Comparison of ENCODE assay signal across 9 mouse cellular contexts in the genomic region with DNA sequence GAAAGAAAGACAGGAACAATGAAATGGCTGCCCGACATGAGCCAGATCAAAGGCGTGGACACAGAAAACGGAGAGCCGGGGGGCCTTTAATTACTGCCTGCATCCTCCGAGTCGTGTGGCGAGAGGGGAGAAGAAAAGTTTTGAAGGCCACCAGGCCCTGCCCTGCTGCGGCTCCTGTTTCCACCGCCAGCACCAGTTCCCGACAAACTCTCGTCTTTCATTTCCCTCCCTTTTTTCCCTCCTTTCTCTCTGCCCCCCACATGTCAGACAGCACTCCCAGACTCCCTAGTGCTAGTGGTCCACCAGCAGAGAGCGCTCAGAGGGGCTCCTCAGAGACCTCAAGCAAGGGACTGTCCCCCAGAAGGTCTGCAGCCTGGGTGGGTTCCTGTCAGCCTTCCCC.
DNase-seq lines count a peak whose midpoint lies in the region; ATAC-seq lines count a peak whose summit lies in the region.
"Had no signal": no experiment of that assay in that cellular context is flagged by ENCODE, and none has a peak within 500 bp of the region (broad histone marks: within the 10 kb centered on the region; RNA-seq: fewer than 3 reads in every experiment).

No protein-coding gene starts in this region.

- no peaks in the 10 kb centered on the region for H3K9me3 ChIP-seq in heart, embryonic 15.5 days (replicated peaks)
- no peaks in the 10 kb centered on the region for H3K9me3 ChIP-seq in forebrain, embryonic 14.5 days (replicated peaks; ENCODE audit: control insufficient read depth, low read length)
- no peaks in the 10 kb centered on the region for H3K9me3 ChIP-seq in midbrain, embryonic 10.5 days (replicated peaks)
- H3K9me3 ChIP-seq: hindbrain, embryonic 15.5 days had no signal

- DNase-seq in heart, postnatal 36 days = no peak
- peak; percentile 52 for DNase-seq in embryo, embryonic 10.5 days (ENCODE audit: low spot score)
- DNase-seq in forebrain, embryonic 14.5 days (ENCODE audit: low spot score) = peak; percentile 60
- DNase-seq in midbrain, embryonic 10.5 days (ENCODE audit: low spot score) = peak; percentile 41
- DNase-seq in right cerebral cortex, postnatal 25 days = no peak
- no peak for DNase-seq in right cerebral cortex, postnatal 10 days (ENCODE audit: low spot score in 2 of 2)
- no peak for DNase-seq in ovary, postnatal 14 days (ENCODE audit: low spot score)

- 27% methylated on average over 12 of the region's 12 CpGs for WGBS in heart, embryonic 15.5 days
- 4% methylated on average over 12 of the region's 12 CpGs for WGBS in forebrain, embryonic 14.5 days
- WGBS in midbrain, embryonic 10.5 days = 14% methylated on average over 12 of the region's 12 CpGs

- intact Hi-C loops in heart, postnatal 36 days (cut with DNase I) = no loop called here

- H3K4me3 ChIP-seq in heart, embryonic 15.5 days = no peak overlapping the region
- H3K4me3 ChIP-seq in forebrain, embryonic 14.5 days (ENCODE audit: low read depth, low read length) = no peak overlapping the region
- peak overlapping the region; percentile 4; the same call in 1 of the 2 replicates for H3K4me3 ChIP-seq in midbrain, embryonic 10.5 days
- H3K4me3 ChIP-seq: hindbrain, embryonic 15.5 days had no signal

- H3K4me2 ChIP-seq in heart, embryonic 15.5 days = 0 out of 2 replicates have a peak overlapping the region, but pooled peaks have one; percentile 8
- H3K4me2 ChIP-seq in forebrain, embryonic 14.5 days (ENCODE audit: low read length) = peak overlapping the region; percentile 26
- H3K4me2 ChIP-seq: hindbrain, embryonic 15.5 days had no signal

- no peak overlapping the region for H3K9ac ChIP-seq in heart, embryonic 15.5 days
- H3K9ac ChIP-seq in forebrain, embryonic 14.5 days (ENCODE audit: low read length) = peak overlapping the region; percentile 25
- H3K9ac ChIP-seq: hindbrain, embryonic 15.5 days had no signal

- H3K36me3 ChIP-seq in heart, embryonic 15.5 days = no peaks in the 10 kb centered on the region
- no peaks in the 10 kb centered on the region for H3K36me3 ChIP-seq in forebrain, embryonic 14.5 days (ENCODE audit: control insufficient read depth, insufficient read depth, low read length)
- peaks cover 32% of the 10 kb centered on the region for H3K36me3 ChIP-seq in midbrain, embryonic 10.5 days
- H3K36me3 ChIP-seq: hindbrain, embryonic 15.5 days had no signal

- H3K4me1 ChIP-seq in heart, embryonic 15.5 days (replicated peaks) = peaks cover 15% of the 10 kb centered on the region
- peaks cover 25% of the 10 kb centered on the region for H3K4me1 ChIP-seq in forebrain, embryonic 14.5 days (ENCODE audit: control insufficient read depth, insufficient read depth, low read length)
- H3K4me1 ChIP-seq in midbrain, embryonic 10.5 days = peaks cover 61% of the 10 kb centered on the region

- no peak overlapping the region for H3K27ac ChIP-seq in heart, embryonic 15.5 days
- peak overlapping the region; percentile 68; the same call in 1 of the 2 replicates for H3K27ac ChIP-seq in forebrain, embryonic 14.5 days (ENCODE audit: low read depth, low read length)
- H3K27ac ChIP-seq in midbrain, embryonic 10.5 days (replicated peaks) = peak overlapping the region; percentile 82

- no peak for ATAC-seq in heart, embryonic 15.5 days (replicated peaks; ENCODE audit: insufficient number of reproducible peaks, insufficient read depth, low FRiP score, low read depth)
- peak; percentile 33 for ATAC-seq in forebrain, embryonic 14.5 days

- no peaks in the 10 kb centered on the region for H3K27me3 ChIP-seq in heart, embryonic 15.5 days
- no peaks in the 10 kb centered on the region for H3K27me3 ChIP-seq in forebrain, embryonic 14.5 days (replicated peaks; ENCODE audit: control insufficient read depth, insufficient read depth, low read length)
- H3K27me3 ChIP-seq in midbrain, embryonic 10.5 days (ENCODE audit: low read depth, poor library complexity, severe bottlenecking) = no peaks in the 10 kb centered on the region
- H3K27me3 ChIP-seq: hindbrain, embryonic 15.5 days had no signal

Comparison
In these comparisons a context has a peak if more than half of its experiments do, and no peak if none do; other contexts are left out.
1. DNase-seq: peak in embryo, embryonic 10.5 days (single experiment), forebrain, embryonic 14.5 days (single experiment) and midbrain, embryonic 10.5 days (single experiment); none in heart, postnatal 36 days (0 of 2), right cerebral cortex, postnatal 25 days (single experiment), right cerebral cortex, postnatal 10 days (0 of 2) and ovary, postnatal 14 days (single experiment).